Mouse (Mus musculus) brain, embryonic 14.5 days (tissue): ENCODE measurements around the gene Mip.
"Not testable (repeated sequence)": the region's sequence is repeated elsewhere in the genome, so short reads cannot be mapped to it uniquely, and the experiment has no call there.

ENCODE experiments used
- CTCF ChIP-seq: fragments of 200-500 bp; IDR thresholded peaks from 2 replicates; pipeline ENCODE4 v1.5.1; 2012; ENCODE audit warnings: inconsistent platforms, mild to moderate bottlenecking, moderate library complexity, borderline replicate concordance; ENCODE audit not compliant: insufficient read depth, insufficient read length; ENCODE audit errors: extremely low read depth
- POLR2A ChIP-seq: fragments of 200-500 bp; IDR thresholded peaks from 2 replicates; pipeline ENCODE4 v1.6.1; 2012; ENCODE audit warnings: mild to moderate bottlenecking, inconsistent platforms, borderline replicate concordance; ENCODE audit not compliant: poor library complexity, insufficient read depth, insufficient read length, severe bottlenecking; ENCODE audit errors: extremely low read depth

DNA sequence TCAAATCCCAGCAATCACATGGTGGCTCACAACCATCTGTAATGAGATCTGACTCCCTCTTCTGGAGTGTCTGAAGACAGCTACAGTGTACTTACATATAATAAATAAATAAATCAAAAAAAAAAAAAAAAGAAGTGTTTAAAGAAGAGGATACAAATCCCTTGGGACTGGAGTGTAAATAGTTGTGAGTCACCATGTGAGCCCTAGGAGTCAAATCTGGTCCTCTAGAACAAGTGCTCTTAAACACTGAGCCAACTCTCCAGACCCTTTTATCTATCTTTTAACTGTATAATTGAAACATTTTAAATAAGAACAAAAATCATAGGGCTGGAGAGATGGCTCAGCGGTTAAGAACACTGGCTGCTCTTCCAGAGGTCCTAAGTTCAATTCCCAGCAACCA lies 49.7 kb downstream of the Mip start:
- TF ChIP-seq CTCF, POLR2A: not testable (repeated sequence)
